Mouse (Mus musculus) lung, embryonic 14.5 days (tissue): ENCODE measurements at regions not wholly inside any gene's neighbourhood (a gene's known extent, or its start where the extent isn't known, plus 50 kb on each side); places are given as distances from the start of the nearest gene placed in this dataset.

Experiments used
- ATAC-seq: fragments of 200-750 bp; cut with Nextera tagmentation; 2 replicates; pipeline ENCODE4 v1.8.0; 2017; ENCODE audit warnings: mild to moderate bottlenecking, moderate TSS enrichment, moderate library complexity; ENCODE audit not compliant: insufficient read depth
- DNase-seq: peaks from one replicate; pipeline ENCODE4 v3.0.0-alpha.2; 2015
- H3K27ac ChIP-seq: fragments of 300-500 bp; sonication (generic); 2 replicates; pipeline ENCODE4 v1.5.1; 2014; ENCODE audit warnings: low read depth, mild to moderate bottlenecking, moderate library complexity
- H3K27me3 ChIP-seq: fragments of 300-500 bp; sonication (generic); 2 replicates; pipeline ENCODE4 v1.6.1; 2014; ENCODE audit warnings: low read length, control low read depth; ENCODE audit not compliant: insufficient read depth
- H3K36me3 ChIP-seq: fragments of 300-500 bp; sonication (generic); 2 replicates; pipeline ENCODE4 v1.6.1; 2014; ENCODE audit warnings: control low read depth; ENCODE audit not compliant: insufficient read depth
- H3K4me1 ChIP-seq: fragments of 300-500 bp; sonication (generic); 2 replicates; pipeline ENCODE4 v1.6.1; 2014; ENCODE audit warnings: antibody characterized with exemption, control low read depth; ENCODE audit not compliant: insufficient read depth
- H3K4me2 ChIP-seq: fragments of 300-500 bp; sonication (generic); 2 replicates; pipeline ENCODE4 v1.6.1; 2014; ENCODE audit warnings: mild to moderate bottlenecking
- H3K4me3 ChIP-seq: fragments of 300-500 bp; sonication (generic); 2 replicates; pipeline ENCODE4 v1.5.1; 2014; ENCODE audit warnings: low read depth, low read length
- H3K9ac ChIP-seq: fragments of 300-500 bp; sonication (generic); 2 replicates; pipeline ENCODE4 v1.6.1; 2014
- H3K9me3 ChIP-seq: fragments of 300-500 bp; sonication (generic); 2 replicates; pipeline ENCODE4 v1.6.1; 2016; ENCODE audit warnings: low read depth, low read length, control low read depth
- CTCF ChIP-seq: IDR thresholded peaks from 2 replicates; pipeline ENCODE4 v1.5.1; 2016; ENCODE audit warnings: antibody characterized with exemption, low read depth
- WGBS: fragments of 180-500 bp; shearing (Covaris S2); extraction: QIAGEN DNeasy Blood & Tissue Kit; methylation state at CpG from one replicate; pipeline ENCODE4 v1.1.7; 2014; 5-methylcytosine and 5-hydroxymethylcytosine counted together

DNA sequence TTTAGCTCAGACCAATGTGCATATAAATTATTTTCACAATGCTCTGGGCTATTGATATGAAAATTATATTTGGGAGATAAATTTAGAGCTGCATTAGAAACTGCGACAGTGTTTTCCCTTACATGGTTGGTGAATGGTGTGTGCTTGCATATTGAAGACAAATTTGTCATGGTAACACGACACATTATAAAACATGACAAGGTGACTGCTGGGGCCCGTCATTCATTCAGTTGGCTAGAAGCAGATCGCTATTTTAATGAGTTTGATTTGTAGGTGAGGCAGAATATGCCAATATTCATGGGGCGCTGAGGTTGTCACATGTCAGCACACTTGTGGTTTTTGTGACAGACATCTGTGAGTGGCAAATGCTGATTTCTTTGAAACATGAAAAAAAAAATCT is 147.3 kb upstream of the Arhgap24 start:
- H3K9me3 ChIP-seq = no peaks in the 10 kb centered on the region
- H3K4me1 ChIP-seq = no peaks in the 10 kb centered on the region
- 77% methylated on average over 5 of the region's 5 CpGs for WGBS
- H3K4me3 ChIP-seq = no peak overlapping the region
- H3K36me3 ChIP-seq = no peaks in the 10 kb centered on the region
- DNase-seq = no peak
- H3K4me2 ChIP-seq = no peak overlapping the region
- no peak overlapping the region for H3K9ac ChIP-seq
- no peaks in the 10 kb centered on the region for H3K27me3 ChIP-seq
- no peak for ATAC-seq
- H3K27ac ChIP-seq = no peak overlapping the region
- TF ChIP-seq CTCF = no peak

DNA sequence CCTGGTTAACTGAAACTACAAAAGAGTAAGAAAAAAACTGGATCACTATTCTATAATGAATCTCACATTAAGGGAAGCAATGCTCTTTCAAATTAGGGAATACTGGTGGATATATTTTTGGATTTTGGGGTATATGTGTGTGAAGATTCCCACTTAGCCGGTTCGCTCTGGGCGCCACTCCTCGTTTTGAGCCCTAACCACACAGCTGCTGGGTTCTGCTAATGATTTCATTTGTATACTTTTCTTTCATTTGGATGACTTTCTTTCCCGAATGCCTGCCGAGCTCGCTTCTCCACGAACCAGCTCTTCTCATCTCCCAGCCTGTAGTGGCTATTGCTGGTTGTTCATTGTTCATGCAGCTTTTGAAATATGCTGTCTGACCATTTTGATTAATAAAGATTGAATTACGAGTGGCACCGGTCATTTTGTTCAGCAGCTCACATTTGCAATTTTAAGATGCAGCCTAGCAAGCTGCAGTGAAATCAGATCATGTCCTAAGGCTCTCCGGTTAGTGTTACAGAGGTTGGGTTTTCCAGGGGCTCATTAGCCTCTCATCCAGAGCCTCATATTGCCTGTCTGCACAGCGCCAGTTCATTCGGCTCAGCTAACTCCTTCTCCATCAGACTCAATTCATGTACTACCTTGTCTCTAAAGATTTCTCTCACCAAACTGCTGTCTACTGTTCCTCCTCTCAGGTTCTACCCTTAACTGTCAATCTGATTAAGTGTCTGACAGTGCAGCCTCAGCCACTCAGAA is 146.6 kb upstream of the Arhgap24 start:
- no peak for TF ChIP-seq CTCF
- no peak for DNase-seq
- H3K4me1 ChIP-seq = no peaks in the 10 kb centered on the region
- H3K27ac ChIP-seq = no peak overlapping the region
- no peak for ATAC-seq
- H3K4me3 ChIP-seq = no peak overlapping the region
- H3K9ac ChIP-seq = no peak overlapping the region
- H3K36me3 ChIP-seq = no peaks in the 10 kb centered on the region
- no peak overlapping the region for H3K4me2 ChIP-seq
- WGBS = 64% methylated on average over 13 of the region's 13 CpGs
- no peaks in the 10 kb centered on the region for H3K27me3 ChIP-seq
- no peaks in the 10 kb centered on the region for H3K9me3 ChIP-seq

DNA sequence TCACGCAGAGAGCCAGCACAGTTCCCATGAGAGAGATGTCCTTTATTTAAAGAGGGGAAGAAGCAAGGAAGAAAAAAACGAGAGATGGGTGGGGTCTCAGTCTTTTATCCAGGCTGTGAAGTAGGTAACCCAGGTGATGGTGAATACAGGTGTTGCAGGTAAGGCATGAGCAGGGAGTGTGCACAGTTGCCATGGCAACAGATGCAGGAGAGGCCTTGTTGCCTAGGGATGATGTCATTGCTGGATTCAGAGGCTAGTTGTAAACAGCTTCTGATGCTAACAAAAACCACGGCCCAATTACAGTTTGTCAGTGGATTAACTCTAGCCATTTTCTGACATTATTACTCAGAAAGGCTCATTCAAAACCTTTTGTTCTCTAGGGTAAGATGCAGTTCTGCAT is 114.7 kb upstream of the Arhgap24 start:
- 69% methylated on average over 3 of the region's 3 CpGs for WGBS
- H3K9ac ChIP-seq = no peak overlapping the region
- ATAC-seq (no peak), DNase-seq (no peak)
- no peak overlapping the region for H3K4me2 ChIP-seq
- H3K4me3 ChIP-seq = no peak overlapping the region
- no peaks in the 10 kb centered on the region for H3K4me1 ChIP-seq
- H3K36me3 ChIP-seq = no peaks in the 10 kb centered on the region
- no peaks in the 10 kb centered on the region for H3K9me3 ChIP-seq
- H3K27me3 ChIP-seq = no peaks in the 10 kb centered on the region
- TF ChIP-seq CTCF = no peak
- no peak overlapping the region for H3K27ac ChIP-seq

DNA sequence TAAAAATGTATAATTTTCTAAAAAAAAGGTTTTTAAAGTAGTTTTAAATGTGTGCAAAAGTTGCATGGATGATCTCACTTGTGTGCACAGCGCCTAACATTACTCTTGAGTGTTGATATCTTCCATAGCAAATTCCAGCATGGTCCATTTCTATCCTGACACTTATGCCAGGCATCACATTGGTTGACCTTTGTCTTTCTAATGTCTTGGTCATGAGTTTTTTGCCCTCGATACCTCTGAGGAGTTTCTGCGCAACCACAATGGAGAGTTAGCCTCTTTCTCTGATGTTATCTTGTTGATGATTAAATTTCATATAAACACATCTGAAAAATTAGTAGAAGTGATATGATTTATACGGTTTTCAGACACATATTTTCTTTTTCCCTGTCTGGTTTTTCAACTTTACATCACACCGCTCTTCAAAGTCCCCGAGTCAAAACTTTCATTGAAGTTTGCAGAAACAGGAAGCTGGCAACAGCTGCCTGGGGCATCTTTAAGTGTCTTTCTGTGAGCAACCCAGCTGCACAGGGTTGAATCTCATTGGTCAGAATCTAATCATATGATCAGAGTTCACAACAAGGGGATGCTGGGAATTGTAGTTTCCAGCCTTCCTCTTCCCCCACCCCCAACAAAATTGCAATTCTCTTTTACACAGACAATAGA is 107.8 kb upstream of the Arhgap24 start:
- Histone ChIP-seq H3K9me3 (no peaks in the 10 kb centered on the region), H3K4me1 (no peaks in the 10 kb centered on the region), H3K27me3 (no peaks in the 10 kb centered on the region), H3K27ac (no peak overlapping the region), H3K4me2 (0 out of 2 replicates have a peak overlapping the region, but pooled peaks have one; percentile 3), H3K36me3 (no peaks in the 10 kb centered on the region), H3K9ac (no peak overlapping the region), H3K4me3 (no peak overlapping the region)
- ATAC-seq (peak; percentile 91), DNase-seq (peak; percentile 80)
- WGBS = 58% methylated on average over 6 of the region's 6 CpGs
- TF ChIP-seq CTCF = no peak

DNA sequence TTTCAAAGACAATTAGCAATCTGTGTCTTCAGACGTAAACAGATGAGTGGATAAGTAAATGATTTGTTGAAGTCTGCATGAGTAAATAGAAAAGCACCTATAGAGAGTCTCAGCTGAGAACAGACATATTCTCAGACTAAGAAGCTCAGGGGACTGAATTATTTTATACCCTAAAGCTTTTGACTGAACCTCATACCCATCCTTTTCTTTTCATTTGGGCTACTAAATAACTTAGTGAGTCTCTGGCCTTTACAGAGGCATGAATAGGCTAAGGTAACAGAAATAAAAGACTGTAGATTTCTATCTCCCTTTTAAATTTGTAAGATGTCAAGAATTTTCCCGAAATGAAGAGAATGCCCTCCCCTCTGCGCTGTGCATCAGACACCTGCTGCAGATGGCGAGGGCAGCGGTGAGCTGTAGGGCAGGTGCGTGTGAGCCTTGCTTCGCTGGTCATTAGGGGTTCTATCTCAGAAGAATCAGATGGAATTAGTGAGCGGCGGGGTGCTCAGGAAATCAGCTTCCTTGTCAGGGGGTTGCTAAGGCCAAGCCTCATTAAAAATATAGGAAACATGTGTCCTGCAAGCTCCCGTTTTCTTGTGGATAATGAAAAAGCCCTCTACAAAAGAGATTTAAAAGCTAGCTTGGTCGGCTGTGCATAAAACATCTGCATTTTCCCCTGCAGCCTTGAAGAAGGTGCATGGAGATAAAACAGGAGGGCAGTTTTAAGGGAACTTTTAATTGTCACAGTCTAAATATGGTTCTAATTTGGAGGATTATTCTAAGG is 107.0 kb upstream of the Arhgap24 start:
- Histone ChIP-seq H3K4me2 (no peak overlapping the region), H3K27ac (no peak overlapping the region), H3K9ac (no peak overlapping the region), H3K9me3 (no peaks in the 10 kb centered on the region), H3K4me3 (no peak overlapping the region), H3K27me3 (no peaks in the 10 kb centered on the region), H3K4me1 (no peaks in the 10 kb centered on the region), H3K36me3 (no peaks in the 10 kb centered on the region)
- 66% methylated on average over 11 of the region's 11 CpGs for WGBS
- ATAC-seq (peak; percentile 24; the same call in 1 of the 2 replicates), DNase-seq (no peak)
- TF ChIP-seq CTCF = no peak

DNA sequence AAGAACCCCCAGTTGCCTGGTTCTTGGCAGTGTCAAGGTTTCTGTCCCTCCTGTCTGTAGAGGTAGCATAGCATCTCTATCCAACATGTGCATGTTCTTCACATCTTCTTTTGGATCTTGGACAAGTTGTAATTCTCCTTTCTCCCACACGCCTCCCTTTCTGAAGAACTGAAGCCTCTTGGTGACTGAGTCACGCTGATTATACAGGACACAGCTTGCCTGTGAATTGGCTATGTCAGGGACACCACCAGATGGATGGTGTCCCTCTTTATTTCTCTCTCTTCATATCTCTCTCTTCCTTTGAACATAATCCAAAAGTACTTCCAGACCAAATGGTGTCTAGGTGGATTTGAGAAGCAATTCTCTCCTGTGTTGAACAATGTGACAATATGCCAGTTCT is 105.9 kb upstream of the Arhgap24 start:
- H3K4me2 ChIP-seq = no peak overlapping the region
- H3K36me3 ChIP-seq = no peaks in the 10 kb centered on the region
- no peak overlapping the region for H3K9ac ChIP-seq
- no peak overlapping the region for H3K27ac ChIP-seq
- WGBS = 77% methylated on average over 2 of the region's 2 CpGs
- no peaks in the 10 kb centered on the region for H3K4me1 ChIP-seq
- no peak overlapping the region for H3K4me3 ChIP-seq
- ATAC-seq (no peak), DNase-seq (no peak)
- H3K9me3 ChIP-seq = no peaks in the 10 kb centered on the region
- TF ChIP-seq CTCF = no peak
- no peaks in the 10 kb centered on the region for H3K27me3 ChIP-seq

DNA sequence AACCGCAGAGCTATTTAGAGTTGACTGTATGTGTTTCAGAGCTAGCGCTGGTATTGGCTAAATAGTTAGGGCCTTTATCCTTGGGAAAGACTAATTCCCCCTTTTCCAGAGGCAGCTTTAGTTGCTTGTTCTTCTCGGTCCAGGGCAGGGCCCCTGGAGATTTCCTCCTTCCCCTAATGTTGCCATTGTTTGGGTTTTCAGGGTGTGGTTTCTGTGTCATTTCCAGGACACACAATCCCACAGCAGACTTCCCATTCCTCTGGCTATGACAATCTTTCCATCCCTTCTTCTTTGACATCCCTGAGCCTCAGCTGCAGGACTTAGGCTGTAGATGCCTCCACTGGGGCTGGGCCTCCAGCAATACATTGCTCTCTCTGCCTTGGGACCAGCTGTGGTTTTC is 87.2 kb upstream of the Arhgap24 start:
- H3K27me3 ChIP-seq = no peaks in the 10 kb centered on the region
- H3K4me3 ChIP-seq = no peak overlapping the region
- no peak for ATAC-seq
- no peak for TF ChIP-seq CTCF
- H3K27ac ChIP-seq = no peak overlapping the region
- H3K9ac ChIP-seq = no peak overlapping the region
- no peaks in the 10 kb centered on the region for H3K9me3 ChIP-seq
- no peaks in the 10 kb centered on the region for H3K36me3 ChIP-seq
- H3K4me1 ChIP-seq = no peaks in the 10 kb centered on the region
- H3K4me2 ChIP-seq = no peak overlapping the region
- 84% methylated on average over 3 of the region's 3 CpGs for WGBS
- DNase-seq = no peak
